Mouse (Mus musculus) lung, embryonic 14.5 days (tissue): Measurements from ENCODE around the gene Pkd2. TPM values are rescaled to one million over a fixed set of nuclear protein-coding genes. Genes with fewer than 3 reads are reported as not detected.
"Not testable (repeated sequence)": the region's sequence is repeated elsewhere in the genome, so short reads cannot be mapped to it uniquely, and the experiment has no call there.

ENCODE experiments used
- ATAC-seq: fragments of 200-750 bp; cut with Nextera tagmentation; 2 replicates; pipeline ENCODE4 v1.8.0; 2017; ENCODE audit warnings: mild to moderate bottlenecking, moderate TSS enrichment, moderate library complexity; ENCODE audit not compliant: insufficient read depth
- DNase-seq: peaks from one replicate; pipeline ENCODE4 v3.0.0-alpha.2; 2015
- H3K27ac ChIP-seq: fragments of 300-500 bp; sonication (generic); 2 replicates; pipeline ENCODE4 v1.5.1; 2014; ENCODE audit warnings: low read depth, mild to moderate bottlenecking, moderate library complexity
- H3K27me3 ChIP-seq: fragments of 300-500 bp; sonication (generic); 2 replicates; pipeline ENCODE4 v1.6.1; 2014; ENCODE audit warnings: low read length, control low read depth; ENCODE audit not compliant: insufficient read depth
- H3K36me3 ChIP-seq: fragments of 300-500 bp; sonication (generic); 2 replicates; pipeline ENCODE4 v1.6.1; 2014; ENCODE audit warnings: control low read depth; ENCODE audit not compliant: insufficient read depth
- H3K4me1 ChIP-seq: fragments of 300-500 bp; sonication (generic); 2 replicates; pipeline ENCODE4 v1.6.1; 2014; ENCODE audit warnings: antibody characterized with exemption, control low read depth; ENCODE audit not compliant: insufficient read depth
- H3K4me2 ChIP-seq: fragments of 300-500 bp; sonication (generic); 2 replicates; pipeline ENCODE4 v1.6.1; 2014; ENCODE audit warnings: mild to moderate bottlenecking
- H3K4me3 ChIP-seq: fragments of 300-500 bp; sonication (generic); 2 replicates; pipeline ENCODE4 v1.5.1; 2014; ENCODE audit warnings: low read depth, low read length
- H3K9ac ChIP-seq: fragments of 300-500 bp; sonication (generic); 2 replicates; pipeline ENCODE4 v1.6.1; 2014
- H3K9me3 ChIP-seq: fragments of 300-500 bp; sonication (generic); 2 replicates; pipeline ENCODE4 v1.6.1; 2016; ENCODE audit warnings: low read depth, low read length, control low read depth
- CTCF ChIP-seq: IDR thresholded peaks from 2 replicates; pipeline ENCODE4 v1.5.1; 2016; ENCODE audit warnings: antibody characterized with exemption, low read depth
- WGBS: fragments of 180-500 bp; shearing (Covaris S2); extraction: QIAGEN DNeasy Blood & Tissue Kit; methylation state at CpG from one replicate; pipeline ENCODE4 v1.1.7; 2014; 5-methylcytosine and 5-hydroxymethylcytosine counted together
- polyA plus RNA-seq: library from polyadenylated mRNA; unstranded; fragments of >200 nt; fragmentation: Nextera tagmentation; extraction: Ambion mirVana; gene quantifications from 2 replicates; pipeline ENCODE4 v1.2.1, GENCODE M21; 2014

The Pkd2 gene
- polyA plus RNA-seq, 1 experiment from 2014 or later: 23.9 TPM

DNA sequence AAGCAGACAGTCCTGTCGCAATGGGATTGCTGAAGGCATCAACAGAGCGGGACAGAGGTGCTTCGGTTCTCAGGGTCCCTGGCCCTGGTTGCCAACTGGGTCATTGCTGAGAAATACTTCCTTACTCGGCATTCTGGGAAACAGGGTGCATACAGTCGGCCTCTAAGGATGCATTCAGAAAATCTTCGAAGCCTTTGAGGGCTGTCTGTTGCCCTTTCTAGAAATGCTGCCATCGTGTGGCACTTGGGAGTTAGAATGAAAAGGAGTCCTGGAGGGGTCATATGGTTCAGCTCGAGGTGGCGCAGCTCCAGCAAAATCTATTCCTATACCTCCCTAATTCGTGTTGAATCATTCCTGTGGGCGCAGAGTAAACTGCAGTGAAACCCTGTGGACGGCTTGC is 26.4 kb upstream of the Pkd2 start:
- H3K4me2 ChIP-seq: peak overlapping the region; percentile 7; the same call in 1 of the 2 replicates
- no peak overlapping the region for H3K27ac ChIP-seq
- H3K4me3 ChIP-seq: no peak overlapping the region
- no peaks in the 10 kb centered on the region for H3K4me1 ChIP-seq
- ATAC-seq (no peak), DNase-seq (peak; percentile 32)
- 42% methylated on average over 12 of the region's 12 CpGs for WGBS
- H3K9ac ChIP-seq: no peak overlapping the region
- H3K27me3 ChIP-seq: no peaks in the 10 kb centered on the region
- no peaks in the 10 kb centered on the region for H3K36me3 ChIP-seq
- peak; percentile 36 for TF ChIP-seq CTCF
- no peaks in the 10 kb centered on the region for H3K9me3 ChIP-seq

DNA sequence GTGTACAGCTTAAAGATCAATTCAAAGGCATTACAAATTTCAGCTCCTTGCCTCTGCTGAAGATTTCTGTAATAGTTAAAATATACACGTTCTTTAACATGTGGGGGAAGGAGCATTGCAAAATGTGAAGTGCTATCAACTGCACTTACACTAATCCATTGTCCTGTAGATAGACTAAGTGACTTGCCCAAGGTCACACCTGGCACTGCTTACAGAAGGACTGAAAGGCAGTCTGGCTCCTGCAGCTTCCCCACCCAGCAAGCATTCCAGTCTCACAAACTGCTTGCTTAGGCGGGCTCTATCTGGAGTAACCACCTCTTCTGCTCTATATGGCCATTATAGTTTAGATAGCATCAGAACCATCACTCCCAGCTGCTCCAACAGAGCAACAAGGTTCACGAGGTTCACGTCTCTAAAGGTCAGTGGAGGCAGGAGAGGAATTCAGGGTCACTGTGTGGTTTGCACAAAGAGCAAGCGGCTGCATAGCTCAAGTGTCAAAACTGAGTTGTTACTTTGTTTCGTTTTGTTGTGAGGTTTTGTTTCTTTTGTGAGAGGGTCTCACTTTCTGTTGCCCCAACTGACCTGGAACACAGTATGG is 25.2 kb upstream of the Pkd2 start:
- H3K36me3 ChIP-seq: no peaks in the 10 kb centered on the region
- 35% methylated on average over 6 of the region's 6 CpGs for WGBS
- H3K27ac ChIP-seq: no peak overlapping the region

DNA sequence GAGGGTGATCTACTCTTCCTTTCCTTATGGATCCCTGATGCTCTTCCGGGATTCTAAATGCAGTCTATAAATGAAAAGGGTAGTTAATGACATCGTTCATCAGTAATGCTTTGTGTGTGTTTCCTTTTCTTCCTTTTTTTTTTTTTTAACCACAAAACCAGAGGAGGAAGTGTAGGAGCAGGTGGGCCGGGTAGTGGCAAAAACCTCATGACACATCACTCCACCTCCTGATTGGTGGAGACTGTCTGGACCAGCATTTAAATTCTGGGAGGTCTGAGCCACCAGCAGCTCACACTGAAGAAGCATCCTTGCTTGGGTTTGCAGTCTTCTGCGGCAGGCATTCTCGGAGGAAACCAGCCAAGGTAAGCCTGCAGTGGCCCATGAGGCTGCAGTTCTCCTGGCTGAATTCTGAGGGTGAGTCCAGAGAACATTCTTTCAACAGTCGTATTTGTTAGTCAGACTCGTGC is 24.4 kb upstream of the Pkd2 start, which contains the start of gene Spp1:
Gene Spp1, plus strand, starts transcription at position 284 of the 467 bp plus-strand sequence.
- no peak within 1 kb of the TSS for H3K27ac ChIP-seq
- H3K36me3 ChIP-seq: no peaks in the 10 kb centered on the region
- no peak for DNase-seq
- WGBS: 50% methylated on average over 7 of the region's 7 CpGs
- ATAC-seq: no peak
- H3K4me2 ChIP-seq: no peak within 1 kb of the TSS
- no peaks in the 10 kb centered on the region for H3K27me3 ChIP-seq
- H3K9me3 ChIP-seq: no peaks in the 10 kb centered on the region
- H3K9ac ChIP-seq: no peak within 1 kb of the TSS
- no peak within 1 kb of the TSS for H3K4me3 ChIP-seq
- H3K4me1 ChIP-seq: no peaks in the 10 kb centered on the region
- no peak for TF ChIP-seq CTCF

More for the DNA sequence above, 25.2 kb upstream of the Pkd2 start:
- no peak overlapping the region for H3K9ac ChIP-seq
- no peak for TF ChIP-seq CTCF
- ATAC-seq: no peak
- DNase-seq: no peak
- H3K4me1 ChIP-seq: no peaks in the 10 kb centered on the region
- H3K9me3 ChIP-seq: no peaks in the 10 kb centered on the region
- no peak overlapping the region for H3K4me3 ChIP-seq
- no peaks in the 10 kb centered on the region for H3K27me3 ChIP-seq
- no peak overlapping the region for H3K4me2 ChIP-seq

DNA sequence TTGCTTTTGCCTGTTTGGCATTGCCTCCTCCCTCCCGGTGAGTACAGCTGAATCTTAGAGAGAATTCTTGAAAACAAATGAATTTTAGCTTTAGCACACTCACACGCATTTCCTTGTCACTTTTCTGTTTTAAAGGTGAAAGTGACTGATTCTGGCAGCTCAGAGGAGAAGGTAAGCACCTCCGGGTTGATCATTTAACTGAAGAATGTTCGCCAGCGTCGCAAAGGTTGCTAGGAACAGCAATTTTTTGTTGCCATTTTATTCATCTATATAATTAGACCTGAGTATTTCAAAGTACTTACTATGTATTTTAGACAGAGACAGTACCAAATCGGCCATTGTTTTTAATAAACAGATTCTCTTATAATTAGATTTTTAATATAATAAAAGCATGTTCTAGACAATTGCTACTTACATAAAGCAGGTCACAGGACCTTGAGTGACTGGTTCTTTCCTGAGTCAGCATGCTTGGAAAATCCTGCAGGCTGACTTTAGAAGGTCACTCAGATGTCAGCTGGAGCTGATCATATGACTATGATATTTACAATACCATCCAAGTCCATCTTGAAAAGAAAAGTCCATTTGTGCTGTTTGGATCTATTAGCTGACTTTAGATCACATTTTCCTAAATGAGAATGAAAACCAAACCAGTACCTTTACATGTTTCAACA is 22.7 kb upstream of the Pkd2 start:
- no peak for ATAC-seq
- Histone ChIP-seq H3K9ac (no peak overlapping the region), H3K4me3 (no peak overlapping the region), H3K27me3 (no peaks in the 10 kb centered on the region), H3K4me1 (no peaks in the 10 kb centered on the region), H3K36me3 (no peaks in the 10 kb centered on the region), H3K9me3 (no peaks in the 10 kb centered on the region), H3K27ac (no peak overlapping the region), H3K4me2 (no peak overlapping the region)
- WGBS: 62% methylated on average over 7 of the region's 7 CpGs
- no peak for DNase-seq
- no peak for TF ChIP-seq CTCF

DNA sequence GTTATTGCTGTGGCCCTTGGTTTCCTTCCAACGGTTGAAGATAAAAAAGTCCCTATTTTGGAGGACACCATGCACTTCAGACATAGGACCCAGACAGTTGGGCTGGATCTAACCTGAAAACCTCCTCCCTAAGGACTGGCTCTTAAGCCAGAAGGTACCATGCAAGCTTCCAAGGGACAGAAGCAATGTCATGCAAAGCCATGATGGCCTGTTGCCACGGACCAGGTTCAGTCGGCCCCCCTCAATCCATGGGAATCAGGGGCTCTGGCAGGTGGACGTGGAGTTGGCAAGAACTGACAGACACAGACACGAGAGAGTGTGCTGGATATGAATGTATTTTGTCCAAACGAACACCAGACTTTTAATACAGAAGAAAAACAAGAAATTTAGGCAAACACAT is 16.9 kb upstream of the Pkd2 start:
- Histone ChIP-seq H3K36me3 (no peaks in the 10 kb centered on the region), H3K4me1 (no peaks in the 10 kb centered on the region), H3K4me3 (no peak overlapping the region), H3K9me3 (no peaks in the 10 kb centered on the region), H3K27ac (no peak overlapping the region), H3K4me2 (no peak overlapping the region), H3K9ac (no peak overlapping the region), H3K27me3 (no peaks in the 10 kb centered on the region)
- WGBS: 63% methylated on average over 6 of the region's 6 CpGs
- no peak for TF ChIP-seq CTCF
- no peak for DNase-seq
- ATAC-seq: no peak

DNA sequence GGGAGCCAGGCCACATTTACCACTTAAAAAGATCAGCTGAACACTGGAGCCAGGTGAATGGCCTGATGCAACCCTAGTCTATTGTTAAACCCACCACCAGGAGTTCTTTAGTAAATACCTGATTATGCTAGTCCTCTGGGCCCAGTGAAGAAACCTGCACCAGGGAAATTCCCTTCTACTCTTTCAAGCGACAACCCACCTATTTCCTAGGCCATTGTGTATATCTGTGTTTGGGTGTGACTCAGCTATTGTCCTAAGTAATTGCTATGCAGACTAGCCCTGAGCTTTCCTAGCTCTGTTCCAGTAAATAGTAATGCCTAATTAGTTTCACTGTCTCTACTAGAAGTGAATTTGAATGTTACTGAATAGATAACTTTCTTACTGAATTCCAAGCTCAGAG is 16.4 kb upstream of the Pkd2 start:
- Histone ChIP-seq H3K27me3 (no peaks in the 10 kb centered on the region), H3K27ac (no peak overlapping the region), H3K4me1 (no peaks in the 10 kb centered on the region), H3K4me2 (no peak overlapping the region), H3K9me3 (no peaks in the 10 kb centered on the region), H3K36me3 (no peaks in the 10 kb centered on the region), H3K4me3 (no peak overlapping the region), H3K9ac (no peak overlapping the region)
- WGBS: 57% methylated on average over 1 of the region's 1 CpGs
- no peak for TF ChIP-seq CTCF
- DNase-seq (no peak), ATAC-seq (no peak)

DNA sequence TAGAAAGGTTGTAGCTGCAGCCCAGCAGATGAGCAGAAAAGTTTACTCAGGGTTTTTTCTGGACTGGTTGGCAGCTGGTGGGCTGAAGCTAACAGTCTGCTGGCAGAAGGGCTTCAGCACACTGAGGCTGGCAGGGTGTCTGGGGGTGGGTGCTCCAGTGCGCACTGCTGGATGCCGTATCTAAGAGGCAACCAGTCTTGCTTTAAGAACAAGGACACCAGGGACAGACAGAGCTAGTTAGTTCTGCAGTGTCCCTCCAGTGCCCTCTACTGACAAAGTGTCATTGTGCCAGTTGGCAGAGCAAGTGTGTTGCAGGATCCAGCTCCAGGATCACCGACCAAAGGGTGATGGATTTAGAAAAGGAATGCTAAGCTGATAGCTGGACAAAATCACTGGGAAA is 13.1 kb upstream of the Pkd2 start:
- no peaks in the 10 kb centered on the region for H3K36me3 ChIP-seq
- H3K4me1 ChIP-seq: no peaks in the 10 kb centered on the region
- no peak overlapping the region for H3K4me3 ChIP-seq
- no peak overlapping the region for H3K27ac ChIP-seq
- TF ChIP-seq CTCF: peak; percentile 84
- H3K9ac ChIP-seq: no peak overlapping the region
- no peak overlapping the region for H3K4me2 ChIP-seq
- DNase-seq (peak; percentile 83), ATAC-seq (peak; percentile 75)
- WGBS: 6% methylated on average over 3 of the region's 3 CpGs
- H3K9me3 ChIP-seq: no peaks in the 10 kb centered on the region
- no peaks in the 10 kb centered on the region for H3K27me3 ChIP-seq

DNA sequence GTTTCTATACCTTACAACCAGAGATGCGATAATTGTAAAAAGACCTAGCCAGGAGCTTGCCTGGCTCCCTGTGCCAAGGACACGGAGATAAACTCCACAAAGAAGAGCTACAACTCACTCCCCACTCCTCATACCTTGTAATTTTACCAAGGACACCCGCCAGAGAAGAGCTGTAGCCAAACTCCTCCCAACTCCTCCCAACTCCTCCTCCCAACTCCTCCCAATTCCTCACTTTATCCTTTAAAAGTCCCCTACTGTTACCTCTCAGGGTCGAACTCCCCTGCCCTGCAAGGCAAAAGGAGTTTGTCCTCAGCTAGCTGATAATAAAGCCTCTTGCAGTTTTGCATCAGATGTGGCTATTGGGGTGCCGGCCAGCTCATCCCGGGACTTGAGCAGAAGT is 10.9 kb upstream of the Pkd2 start:
- not testable (repeated sequence) for H3K27me3 ChIP-seq, H3K36me3 ChIP-seq, DNase-seq, H3K4me1 ChIP-seq, H3K4me3 ChIP-seq, H3K9me3 ChIP-seq, ATAC-seq, H3K27ac ChIP-seq, H3K4me2 ChIP-seq, H3K9ac ChIP-seq
- 19% methylated on average over 6 of the region's 6 CpGs for WGBS
